Mouse (Mus musculus): ENCODE data around the gene Twf2.

The Twf2 gene

GRCm38 (mm10) chr9:106236156-106236817, 33.4 kb downstream of the Twf2 start:
- DNase-seq (ENCODE audit: low read depth, low spot score), result no peak

- DNase-seq (ENCODE audit: low read depth, low spot score), result no peak
Observed at GRCm38 (mm10) chr9:106236818-106237211, 33.9 kb downstream of the Twf2 start.

GRCm38 (mm10) chr9:106237401-106237800, 34.5 kb downstream of the Twf2 start:
- DNase-seq (ENCODE audit: low read depth, low spot score), result no peak

- DNase-seq (ENCODE audit: low read depth, low spot score), result no peak
Observed at GRCm38 (mm10) chr9:106237878-106238277, 35.0 kb downstream of the Twf2 start.

GRCm38 (mm10) chr9:106241541-106242164, 38.7 kb downstream of the Twf2 start:
- no peak for DNase-seq (ENCODE audit: low read depth, low spot score)

GRCm38 (mm10) chr9:106242813-106243488, 40.0 kb downstream of the Twf2 start:
- no peak for DNase-seq (ENCODE audit: low read depth, low spot score)

- no peak for DNase-seq (ENCODE audit: low read depth, low spot score)
Observed at GRCm38 (mm10) chr9:106249550-106249949, 46.6 kb downstream of the Twf2 start.

- no peak for DNase-seq (ENCODE audit: low read depth, low spot score)
Observed at GRCm38 (mm10) chr9:106250245-106250644, 47.3 kb downstream of the Twf2 start.

GRCm38 (mm10) chr9:106251066-106251465, 48.2 kb downstream of the Twf2 start:
- DNase-seq (ENCODE audit: low read depth, low spot score), result no peak

- no peak for DNase-seq (ENCODE audit: low read depth, low spot score)
Observed at GRCm38 (mm10) chr9:106254001-106254400, 51.1 kb downstream of the Twf2 start.

GRCm38 (mm10) chr9:106258412-106258811, 55.5 kb downstream of the Twf2 start:
- no peak for DNase-seq (ENCODE audit: low read depth, low spot score)

GRCm38 (mm10) chr9:106258990-106259389, 56.1 kb downstream of the Twf2 start:
- DNase-seq (ENCODE audit: low read depth, low spot score), result no peak

- no peak for DNase-seq (ENCODE audit: low read depth, low spot score)
Observed at GRCm38 (mm10) chr9:106261058-106261457, 58.1 kb downstream of the Twf2 start.

- no peak for DNase-seq (ENCODE audit: low read depth, low spot score)
Observed at GRCm38 (mm10) chr9:106261491-106261890, 58.6 kb downstream of the Twf2 start.

- no peak for DNase-seq (ENCODE audit: low read depth, low spot score)
Observed at GRCm38 (mm10) chr9:106262075-106262474, 59.2 kb downstream of the Twf2 start.

GRCm38 (mm10) chr9:106263381-106263924, 60.5 kb downstream of the Twf2 start:
- DNase-seq (ENCODE audit: low read depth, low spot score), result no peak

All from telencephalon, adult 2 months (tissue).